ENCODE assay signal across 8 mouse cellular contexts in the genomic region with DNA sequence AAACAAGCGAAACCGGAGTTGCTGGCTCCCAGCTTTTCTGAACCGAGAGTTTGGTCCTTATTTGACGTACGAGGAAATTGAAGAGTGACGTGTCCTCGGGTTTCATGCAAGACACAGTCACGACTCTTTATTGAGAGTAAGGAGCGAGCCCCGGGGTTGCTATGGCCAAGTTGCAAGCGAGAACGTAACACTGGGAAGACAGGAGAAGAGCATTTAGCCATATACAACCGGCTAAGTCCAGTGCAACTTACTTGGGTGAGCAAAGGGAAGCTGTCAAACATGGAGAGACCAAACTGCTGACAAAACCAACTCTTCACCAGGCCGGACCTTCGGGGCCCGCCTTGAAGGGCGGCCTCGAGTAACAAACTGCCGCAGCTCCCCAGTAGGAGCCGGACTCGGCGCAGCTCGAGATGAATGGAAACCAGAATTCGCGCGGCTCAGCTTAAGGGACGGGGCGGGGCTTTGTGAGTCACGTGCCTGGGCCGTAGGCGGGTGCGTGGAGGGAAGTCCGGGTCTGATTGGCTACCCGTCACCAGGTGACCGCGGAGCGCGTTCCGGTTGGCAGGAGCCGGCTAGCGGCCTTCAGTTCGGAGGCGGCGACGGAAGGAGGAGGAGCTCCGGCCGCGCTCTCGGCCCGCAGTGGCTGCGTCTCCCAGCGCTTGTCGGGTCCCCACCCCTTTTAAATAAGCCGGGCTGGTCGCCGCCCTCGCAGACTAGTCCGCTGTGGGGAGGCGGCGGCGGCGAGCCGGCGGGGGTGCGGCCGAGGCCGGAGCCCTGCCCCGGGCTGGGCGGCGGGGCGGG. TPM values are rescaled to one million over a fixed set of nuclear protein-coding genes. Genes with fewer than 3 reads are reported as not detected.
DNase-seq lines count a peak whose midpoint lies in the region; ATAC-seq and TF ChIP-seq lines count a peak whose summit lies in the region.

TSS of gene Ccnyl1 (plus strand) at position 243 of the 801 bp plus-strand sequence.

- H3K27me3 ChIP-seq in CH12.LX (replicated peaks): peaks cover 14% of the 10 kb centered on the region
- no peaks in the 10 kb centered on the region for H3K27me3 ChIP-seq in forebrain, embryonic 11.5 days (ENCODE audit: control insufficient read depth, insufficient read depth, low read length)
- no peaks in the 10 kb centered on the region for H3K27me3 ChIP-seq in heart, embryonic 16.5 days (ENCODE audit: control insufficient read depth, insufficient read depth, low read length)
- H3K27me3 ChIP-seq in liver, embryonic 15.5 days: 0 out of 2 replicates have a peak, but pooled peaks cover 2% of the 10 kb centered on the region
- H3K27me3 ChIP-seq in neural tube, embryonic 12.5 days (replicated peaks): no peaks in the 10 kb centered on the region

- peaks cover 0 to 13% of the 10 kb centered on the region in 2 experiments; a peak in 2 of 4 replicates for H3K4me1 ChIP-seq in CH12.LX (ENCODE audit: control insufficient read depth in 1 of 2, insufficient read depth in 2 of 2)
- no peaks in the 10 kb centered on the region; the same call in 1 of the 2 replicates for H3K4me1 ChIP-seq in forebrain, embryonic 11.5 days (replicated peaks; ENCODE audit: control insufficient read depth, insufficient read depth, low read length)
- peaks cover 16% of the 10 kb centered on the region for H3K4me1 ChIP-seq in heart, embryonic 16.5 days (ENCODE audit: control insufficient read depth, insufficient read depth, low read length)
- H3K4me1 ChIP-seq in liver, embryonic 15.5 days (replicated peaks): peaks cover 34% of the 10 kb centered on the region
- peaks cover 20% of the 10 kb centered on the region for H3K4me1 ChIP-seq in neural tube, embryonic 12.5 days

- H3K4me2 ChIP-seq in CH12.LX (ENCODE audit: insufficient read depth, low read depth, poor library complexity, severe bottlenecking): peak within 1 kb of the TSS; percentile 90
- H3K4me2 ChIP-seq in forebrain, embryonic 11.5 days (ENCODE audit: low read depth, low read length, severe bottlenecking): peak within 1 kb of the TSS; percentile 83
- peak within 1 kb of the TSS; percentile 85 for H3K4me2 ChIP-seq in heart, embryonic 16.5 days (ENCODE audit: low read depth, low read length)
- H3K4me2 ChIP-seq in liver, embryonic 15.5 days: peak within 1 kb of the TSS; percentile 99
- peak within 1 kb of the TSS; percentile 91 for H3K4me2 ChIP-seq in neural tube, embryonic 12.5 days (replicated peaks)

- peak; percentile 99 for ATAC-seq in forebrain, embryonic 11.5 days (replicated peaks; ENCODE audit: low FRiP score)
- peak; percentile 99 for ATAC-seq in heart, embryonic 16.5 days (replicated peaks; ENCODE audit: extremely low read depth, insufficient read depth, low FRiP score)
- peak; percentile 98 for ATAC-seq in liver, embryonic 15.5 days (ENCODE audit: insufficient read depth)
- ATAC-seq in neural tube, embryonic 12.5 days (ENCODE audit: low FRiP score, low read depth): peak; percentile 98

- WGBS in forebrain, embryonic 11.5 days: under 1% methylated on average over 66 of the region's 71 CpGs
- WGBS in heart, embryonic 16.5 days: under 1% methylated on average over 70 of the region's 71 CpGs
- under 1% methylated on average over 71 of the region's 71 CpGs for WGBS in liver, embryonic 15.5 days (ENCODE audit: insufficient replicate concordance)
- WGBS in neural tube, embryonic 12.5 days: under 1% methylated on average over 71 of the region's 71 CpGs

- no peak within 1 kb of the TSS for H3K27ac ChIP-seq in CH12.LX (ENCODE audit: insufficient read depth, low read depth)
- H3K27ac ChIP-seq in forebrain, embryonic 11.5 days (ENCODE audit: low read depth, low read length): peak within 1 kb of the TSS; percentile 53
- H3K27ac ChIP-seq in heart, embryonic 16.5 days (ENCODE audit: low read length): peak within 1 kb of the TSS; percentile 86
- peak within 1 kb of the TSS; percentile 86 for H3K27ac ChIP-seq in liver, embryonic 15.5 days (replicated peaks)
- H3K27ac ChIP-seq in neural tube, embryonic 12.5 days: no peak within 1 kb of the TSS

- peak within 1 kb of the TSS; percentile 69 for H3K9ac ChIP-seq in CH12.LX (ENCODE audit: insufficient read depth, low read depth)
- peak within 1 kb of the TSS; percentile 84 for H3K9ac ChIP-seq in forebrain, embryonic 11.5 days (ENCODE audit: low read length)
- peak within 1 kb of the TSS; percentile 91 for H3K9ac ChIP-seq in heart, embryonic 16.5 days (ENCODE audit: low read length)
- H3K9ac ChIP-seq in liver, embryonic 15.5 days: peak within 1 kb of the TSS; percentile 85
- peak within 1 kb of the TSS; percentile 88 for H3K9ac ChIP-seq in neural tube, embryonic 12.5 days

- in situ Hi-C loops in CH12.LX (cut with MboI; ENCODE audit: low pct_ligation_motif_present, low pct_unique_long_range_greater_than_20kb, low sequenced_read_pairs): no loop called here

- dilution Hi-C loops in CH12.LX (cut with MboI; ENCODE audit: extremely low pct_ligation_motif_present, extremely low pct_unique_long_range_greater_than_20kb, low sequenced_read_pairs): no loop called here

- peak; percentile 97 for DNase-seq in CH12.LX (ENCODE audit: extremely low read depth)
- DNase-seq in c-Kit-positive CD71-positive TER-119-negative erythroid progenitor cells, embryonic 14.5 days (ENCODE audit: low read depth): peak; percentile 96
- peak; percentile 100 for DNase-seq in forebrain, embryonic 11.5 days (ENCODE audit: low spot score)
- DNase-seq in kidney, postnatal 36 days: peak; percentile 98 to 99
- DNase-seq in telencephalon, adult 2 months (ENCODE audit: low read depth, low spot score): peak; percentile 97

- peak within 1 kb of the TSS; percentile 65 to 97 (median 70) for H3K4me3 ChIP-seq in CH12.LX (replicated peaks in 1 of 3; ENCODE audit: low read depth in 2 of 3, low read length in 2 of 3, poor library complexity in 1 of 3)
- H3K4me3 ChIP-seq in forebrain, embryonic 11.5 days (ENCODE audit: low read depth, low read length): peak within 1 kb of the TSS; percentile 82
- peak within 1 kb of the TSS; percentile 91 for H3K4me3 ChIP-seq in heart, embryonic 16.5 days (ENCODE audit: low read length)
- H3K4me3 ChIP-seq in liver, embryonic 15.5 days (replicated peaks): peak within 1 kb of the TSS; percentile 73
- peak within 1 kb of the TSS; percentile 95 for H3K4me3 ChIP-seq in neural tube, embryonic 12.5 days

- H3K79me2 ChIP-seq in CH12.LX (replicated peaks; ENCODE audit: control insufficient read depth, extremely low read depth, insufficient read depth, poor library complexity, severe bottlenecking): no peaks in the 10 kb centered on the region

- H3K9me3 ChIP-seq in CH12.LX (replicated peaks; ENCODE audit: low read length): no peaks in the 10 kb centered on the region
- no peaks in the 10 kb centered on the region for H3K9me3 ChIP-seq in forebrain, embryonic 11.5 days (ENCODE audit: control insufficient read depth, low read length)
- H3K9me3 ChIP-seq in heart, embryonic 16.5 days (replicated peaks; ENCODE audit: control insufficient read depth, low read length): no peaks in the 10 kb centered on the region
- H3K9me3 ChIP-seq in liver, embryonic 15.5 days (replicated peaks): no peaks in the 10 kb centered on the region
- no peaks in the 10 kb centered on the region for H3K9me3 ChIP-seq in neural tube, embryonic 12.5 days

- TF ChIP-seq RAD21 in CH12.LX (IDR thresholded peaks at IDR 0.05; ENCODE audit: low read depth, low read length): no peak

- no peak for TF ChIP-seq EP300 in CH12.LX (IDR thresholded peaks at IDR 0.05; ENCODE audit: low read length)

- no peak for TF ChIP-seq CTCF in CH12.LX (conservative IDR thresholded peaks at IDR 0.05 in 1 of 2, IDR thresholded peaks at IDR 0.05 in 1 of 2; ENCODE audit: low read depth in 2 of 2, low read length in 2 of 2)

- no peaks in the 10 kb centered on the region for H3K36me3 ChIP-seq in CH12.LX (replicated peaks in 1 of 2; ENCODE audit: control insufficient read depth in 1 of 2, insufficient read depth in 1 of 2, low read length in 1 of 2)
- H3K36me3 ChIP-seq in forebrain, embryonic 11.5 days (ENCODE audit: control insufficient read depth, insufficient read depth, low read length): no peaks in the 10 kb centered on the region
- no peaks in the 10 kb centered on the region for H3K36me3 ChIP-seq in heart, embryonic 16.5 days (ENCODE audit: control insufficient read depth, insufficient read depth)
- H3K36me3 ChIP-seq in liver, embryonic 15.5 days (replicated peaks): no peaks in the 10 kb centered on the region
- H3K36me3 ChIP-seq in neural tube, embryonic 12.5 days: no peaks in the 10 kb centered on the region

- TF ChIP-seq POLR2A in CH12.LX (IDR thresholded peaks at IDR 0.05; ENCODE audit: low read depth, low read length): peak; percentile 99

TF ChIP-seq in CH12.LX, 34 proteins besides CTCF, POLR2A, EP300 and RAD21 (continues in another document):
- TF ChIP-seq PAX5 (IDR thresholded peaks at IDR 0.05; ENCODE audit: low read length) (no peak), RCOR1 (conservative IDR thresholded peaks at IDR 0.05; ENCODE audit: low read depth, low read length) (no peak; the same call in 1 of the 2 replicates), ELF1 (IDR thresholded peaks at IDR 0.05; ENCODE audit: low read depth, low read length) (peak; percentile 86), USF1 (IDR thresholded peaks at IDR 0.05; ENCODE audit: low read depth, low read length) (peak; percentile 99), ETS1 (conservative IDR thresholded peaks at IDR 0.05; ENCODE audit: low read depth, low read length) (no peak), POLR2AphosphoS2 (IDR thresholded peaks at IDR 0.05; ENCODE audit: low read depth, low read length) (peak; percentile 97), CHD1 (IDR thresholded peaks at IDR 0.05; ENCODE audit: low read depth, low read length) (0 out of 2 replicates have a peak, but pooled peaks have one; percentile 48), MAX (IDR thresholded peaks at IDR 0.05; ENCODE audit: low read length) (peak; percentile 98), HCFC1 (IDR thresholded peaks at IDR 0.05; ENCODE audit: low read depth, low read length) (peak; percentile 67), ZC3H11A (IDR thresholded peaks at IDR 0.05; ENCODE audit: low read depth, low read length) (no peak), TCF12 (IDR thresholded peaks at IDR 0.05; ENCODE audit: low read depth, low read length) (peak; percentile 99), CHD2 (IDR thresholded peaks at IDR 0.05; ENCODE audit: low read length) (peak; percentile 62), ZMIZ1 (IDR thresholded peaks at IDR 0.05; ENCODE audit: low read depth, low read length) (peak; percentile 95), MAFK (IDR thresholded peaks at IDR 0.05; ENCODE audit: insufficient replicate concordance, low read length) (no peak)

RNA-seq across cellular contexts. Expression of gene Ccnyl1, which starts in this region (rescaled TPM):
- total RNA-seq in CH12.LX (2012; rRNA removed): 2.8 and 3.4 TPM in 2 replicates
- total RNA-seq in CH12.LX (2014; rRNA removed): 5.3 and 5.6 TPM in 2 replicates
- 7.8 and 9.0 TPM in 2 replicates for polyA plus RNA-seq in CH12.LX (2012; ENCODE audit: insufficient read length, low read depth)
- polyA plus RNA-seq in forebrain, embryonic 11.5 days (2014; fragmentation: Nextera tagmentation; extraction: Ambion mirVana): 10.6 and 12.2 TPM in 2 replicates
- polyA plus RNA-seq in heart, embryonic 16.5 days (2015; fragmentation: Nextera tagmentation; extraction: Ambion mirVana): 3.2 and 3.9 TPM in 2 replicates
- 0.67 and 0.98 TPM in 2 replicates for polyA plus RNA-seq in liver, embryonic 15.5 days (2015; fragmentation: Nextera tagmentation; extraction: Ambion mirVana)
- 6.3 and 7.3 TPM in 2 replicates for polyA plus RNA-seq in neural tube, embryonic 12.5 days (2016; fragmentation: Nextera tagmentation; extraction: Ambion mirVana)

Comparison
In these comparisons a context has a peak if more than half of its experiments do, and no peak if none do; other contexts are left out.
1. Peak in ATAC-seq, H3K4me3 ChIP-seq, H3K27ac ChIP-seq, H3K9ac ChIP-seq and H3K4me2 ChIP-seq in liver, embryonic 15.5 days; RNA of the gene not detected or under 1 TPM.
2. H3K27ac ChIP-seq: peak in forebrain, embryonic 11.5 days (single experiment) and heart, embryonic 16.5 days (single experiment); none in CH12.LX (single experiment) and neural tube, embryonic 12.5 days (single experiment).
3. Peak in every context shown above with its lines, with median percentiles within 50 percentile points of each other: DNase-seq, H3K4me2 ChIP-seq, H3K4me3 ChIP-seq, H3K9ac ChIP-seq and ATAC-seq.